Mouse (Mus musculus) myocyte (in vitro differentiated cells): ENCODE data around the gene Arl10.

Experiments
- CEBPB ChIP-seq: IDR thresholded peaks from 2 replicates; pipeline ENCODE4 v1.6.1; 2011; ENCODE audit warnings: mild to moderate bottlenecking, moderate library complexity; ENCODE audit not compliant: poor library complexity, insufficient read depth, severe bottlenecking
- E2F4 ChIP-seq: IDR thresholded peaks from one replicate; pipeline ENCODE4 v1.6.1; 2011; ENCODE audit warnings: mild to moderate bottlenecking, control low read depth, moderate library complexity; ENCODE audit not compliant: insufficient read depth
- MAX ChIP-seq: IDR thresholded peaks from one replicate; pipeline ENCODE4 v1.6.1; 2011; ENCODE audit warnings: low read depth, mild to moderate bottlenecking, control low read depth
- MYOD1 ChIP-seq, 3 experiments: IDR thresholded peaks; one replicate each; pipeline ENCODE4 v1.6.1; 2011; ENCODE audit warnings: control low read depth in 2 of 3, low read depth in 2 of 3, mild to moderate bottlenecking in 2 of 3, moderate library complexity in 1 of 3; ENCODE audit not compliant: insufficient read length in 2 of 3, control insufficient read depth in 1 of 3
- MYOG ChIP-seq, 3 experiments: IDR thresholded peaks; one replicate each; pipeline ENCODE4 v1.6.1; 2011; ENCODE audit warnings: control low read depth in 2 of 3, low read depth in 2 of 3, mild to moderate bottlenecking in 2 of 3; ENCODE audit not compliant: insufficient read length in 2 of 3, control insufficient read depth in 1 of 3, insufficient read depth in 1 of 3
- POLR2A ChIP-seq: IDR thresholded peaks from one replicate; pipeline ENCODE4 v1.6.1; 2011; ENCODE audit warnings: low read depth, mild to moderate bottlenecking, control low read depth, moderate library complexity; ENCODE audit not compliant: insufficient read length
- POLR2AphosphoS2 ChIP-seq: IDR thresholded peaks from one replicate; pipeline ENCODE4 v1.6.1; 2011; ENCODE audit warnings: low read depth, control low read depth; ENCODE audit not compliant: insufficient read length
- REST ChIP-seq: IDR thresholded peaks from one replicate; pipeline ENCODE4 v1.6.1; 2011; ENCODE audit warnings: mild to moderate bottlenecking, control low read depth, moderate library complexity; ENCODE audit not compliant: insufficient read depth, insufficient read length
- SRF ChIP-seq: IDR thresholded peaks from one replicate; pipeline ENCODE4 v1.6.1; 2011; ENCODE audit warnings: low read depth; ENCODE audit not compliant: control insufficient read depth, insufficient read length
- TCF12 ChIP-seq: IDR thresholded peaks from one replicate; pipeline ENCODE4 v1.6.1; 2011; ENCODE audit warnings: mild to moderate bottlenecking, control low read depth; ENCODE audit not compliant: poor library complexity, insufficient read depth, severe bottlenecking
- TCF3 ChIP-seq: IDR thresholded peaks from one replicate; pipeline ENCODE4 v1.6.1; 2011; ENCODE audit warnings: low read depth, control low read depth; ENCODE audit not compliant: insufficient read length
- USF1 ChIP-seq: IDR thresholded peaks from one replicate; pipeline ENCODE4 v1.6.1; 2011; ENCODE audit warnings: low read depth, mild to moderate bottlenecking, control low read depth, moderate library complexity

DNA sequence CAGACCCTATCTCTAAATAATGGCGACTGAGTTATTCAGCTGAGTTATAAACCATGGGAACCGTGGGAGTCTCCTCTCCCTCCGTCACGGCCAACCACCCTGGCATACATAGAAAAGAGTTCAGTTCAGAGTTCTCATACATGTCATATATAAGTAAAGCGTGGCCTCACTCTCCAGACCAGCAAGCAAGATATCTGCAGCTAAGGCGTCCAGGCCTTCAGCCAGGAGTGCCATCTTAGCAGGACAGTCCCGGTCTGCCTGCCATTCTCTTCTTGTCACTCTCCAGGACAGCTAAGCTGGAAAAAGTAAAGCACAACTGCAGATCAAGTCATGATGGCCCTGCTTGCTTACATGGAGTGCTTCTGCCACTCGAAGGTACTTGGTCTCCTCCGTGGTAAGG, 18.6 kb upstream of the Arl10 start:
- no peak for TF ChIP-seq MAX
- TF ChIP-seq POLR2AphosphoS2, result no peak
- TF ChIP-seq TCF12, result no peak
- no peak for TF ChIP-seq POLR2A
- TF ChIP-seq USF1, result no peak
- TF ChIP-seq CEBPB, result no peak
- TF ChIP-seq SRF, result no peak
- no peak for TF ChIP-seq MYOG (IDR thresholded peaks at IDR 0.05; ENCODE audit: control insufficient read depth in 1 of 3, insufficient read depth in 1 of 3, insufficient read length in 2 of 3, low read depth in 2 of 3)
- no peak for TF ChIP-seq TCF3
- no peak for TF ChIP-seq E2F4
- TF ChIP-seq REST, result no peak
- no peak for TF ChIP-seq MYOD1 (IDR thresholded peaks at IDR 0.05; ENCODE audit: control insufficient read depth in 1 of 3, insufficient read length in 2 of 3, low read depth in 2 of 3)
